8 mouse cellular contexts compared by ENCODE assay signal in the genomic region with DNA sequence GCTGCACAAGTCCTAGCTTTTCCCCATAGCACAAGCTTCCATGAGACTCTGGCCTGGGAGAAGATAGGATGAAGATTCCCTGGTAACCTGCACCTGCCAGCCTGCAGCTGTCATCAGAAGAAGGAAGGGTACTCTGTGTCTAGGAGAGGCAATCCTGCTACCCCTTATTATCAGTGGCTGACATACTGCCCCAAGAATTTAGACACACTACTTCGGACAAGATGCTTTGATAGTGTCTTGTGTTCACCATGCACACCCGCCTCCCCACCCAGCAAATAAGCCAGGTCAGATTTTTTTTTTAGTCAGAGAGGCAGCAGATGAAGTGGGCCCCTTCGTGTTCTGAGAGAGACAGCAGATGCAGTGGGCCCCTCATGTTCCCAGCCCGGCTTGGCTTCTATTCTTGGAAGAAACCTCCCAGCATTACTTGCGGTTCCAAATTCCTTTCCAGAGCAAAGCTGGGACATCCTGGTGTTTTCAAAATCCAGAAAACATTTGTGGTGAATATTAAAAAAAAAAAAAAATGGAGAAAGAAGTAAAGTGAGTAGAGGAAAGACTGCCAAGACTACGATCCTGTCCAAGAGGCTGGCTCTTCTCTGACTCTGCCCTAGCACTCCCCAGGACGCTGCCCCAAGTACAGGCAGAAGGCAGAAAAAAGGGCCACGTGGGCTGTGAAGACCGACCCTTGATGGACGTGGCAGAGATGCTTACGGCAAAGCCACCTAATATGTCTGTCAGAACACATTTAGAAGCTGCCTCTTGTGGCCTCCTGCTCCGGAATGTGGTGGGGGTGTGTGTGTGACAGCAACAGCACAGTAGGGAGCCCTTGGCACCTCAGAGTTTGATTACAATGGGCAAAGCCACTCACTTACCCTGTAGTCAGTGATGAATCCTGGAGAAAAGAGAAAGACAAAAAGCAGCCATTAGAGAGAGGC. TPM values are rescaled to one million over a fixed set of nuclear protein-coding genes. Genes with fewer than 3 reads are reported as not detected.
DNase-seq lines count a peak whose midpoint lies in the region; ATAC-seq and TF ChIP-seq lines count a peak whose summit lies in the region.

No protein-coding gene starts in this region.

- no peaks in the 10 kb centered on the region for H3K9me3 ChIP-seq in forebrain, embryonic 13.5 days (replicated peaks)
- no peaks in the 10 kb centered on the region for H3K9me3 ChIP-seq in forebrain, postnatal 0 days (ENCODE audit: low read length)
- H3K9me3 ChIP-seq in heart, embryonic 10.5 days: no peaks in the 10 kb centered on the region
- no peaks in the 10 kb centered on the region for H3K9me3 ChIP-seq in liver, embryonic 11.5 days (ENCODE audit: control insufficient read depth, low read length)

- no peak overlapping the region for H3K4me2 ChIP-seq in forebrain, embryonic 13.5 days
- no peak overlapping the region for H3K4me2 ChIP-seq in forebrain, postnatal 0 days (ENCODE audit: low read depth)
- H3K4me2 ChIP-seq in liver, embryonic 11.5 days: 0 out of 2 replicates have a peak overlapping the region, but pooled peaks have one; percentile 7

- 0 out of 2 replicates have a peak overlapping the region, but pooled peaks have one; percentile 25 for H3K27ac ChIP-seq in forebrain, embryonic 13.5 days
- no peak overlapping the region for H3K27ac ChIP-seq in forebrain, postnatal 0 days (ENCODE audit: low read depth, low read length)
- peak overlapping the region; percentile 98 for H3K27ac ChIP-seq in heart, embryonic 10.5 days
- no peak overlapping the region; the same call in 1 of the 2 replicates for H3K27ac ChIP-seq in liver, embryonic 11.5 days (ENCODE audit: low read depth, low read length)

- TF ChIP-seq CTCF in forebrain, postnatal 0 days (IDR thresholded peaks at IDR 0.05; ENCODE audit: low read depth): no peak

- ATAC-seq in forebrain, embryonic 13.5 days: no peak
- ATAC-seq in forebrain, postnatal 0 days: no peak
- peak; percentile 49 for ATAC-seq in liver, embryonic 11.5 days (replicated peaks; ENCODE audit: low FRiP score)

- H3K27me3 ChIP-seq in forebrain, embryonic 13.5 days: no peaks in the 10 kb centered on the region
- H3K27me3 ChIP-seq in forebrain, postnatal 0 days (ENCODE audit: insufficient read depth, low read length): no peaks in the 10 kb centered on the region
- H3K27me3 ChIP-seq in heart, embryonic 10.5 days (ENCODE audit: insufficient read depth, poor library complexity, severe bottlenecking): no peaks in the 10 kb centered on the region
- H3K27me3 ChIP-seq in liver, embryonic 11.5 days (replicated peaks; ENCODE audit: control insufficient read depth, insufficient read depth, low read length): peaks cover 2% of the 10 kb centered on the region; the same call in 1 of the 2 replicates

- H3K36me3 ChIP-seq in forebrain, embryonic 13.5 days (ENCODE audit: poor library complexity, severe bottlenecking): no peaks in the 10 kb centered on the region
- no peaks in the 10 kb centered on the region for H3K36me3 ChIP-seq in forebrain, postnatal 0 days (ENCODE audit: insufficient read depth)
- H3K36me3 ChIP-seq in heart, embryonic 10.5 days: no peaks in the 10 kb centered on the region
- no peaks in the 10 kb centered on the region for H3K36me3 ChIP-seq in liver, embryonic 11.5 days (ENCODE audit: control insufficient read depth, insufficient read depth, low read length)

- WGBS in forebrain, embryonic 13.5 days: 26% methylated on average over 12 of the region's 12 CpGs
- WGBS in forebrain, postnatal 0 days: 45% methylated on average over 12 of the region's 12 CpGs
- WGBS in heart, embryonic 10.5 days: 15% methylated on average over 12 of the region's 12 CpGs
- 37% methylated on average over 12 of the region's 12 CpGs for WGBS in liver, embryonic 11.5 days

- H3K4me3 ChIP-seq in forebrain, embryonic 13.5 days: no peak overlapping the region
- H3K4me3 ChIP-seq in forebrain, postnatal 0 days (ENCODE audit: low read depth, low read length): no peak overlapping the region
- H3K4me3 ChIP-seq in heart, embryonic 10.5 days: no peak overlapping the region
- H3K4me3 ChIP-seq in liver, embryonic 11.5 days (ENCODE audit: low read depth, low read length): no peak overlapping the region

- H3K9ac ChIP-seq in forebrain, embryonic 13.5 days: no peak overlapping the region
- H3K9ac ChIP-seq in forebrain, postnatal 0 days: no peak overlapping the region
- no peak overlapping the region for H3K9ac ChIP-seq in liver, embryonic 11.5 days (ENCODE audit: low read depth, low read length)

- peaks cover 58% of the 10 kb centered on the region for H3K4me1 ChIP-seq in forebrain, embryonic 13.5 days
- H3K4me1 ChIP-seq in forebrain, postnatal 0 days (ENCODE audit: insufficient read depth): peaks cover 9% of the 10 kb centered on the region
- H3K4me1 ChIP-seq in heart, embryonic 10.5 days: peaks cover 85% of the 10 kb centered on the region
- peaks cover 56% of the 10 kb centered on the region for H3K4me1 ChIP-seq in liver, embryonic 11.5 days (replicated peaks; ENCODE audit: control insufficient read depth, insufficient read depth, low read length)

- DNase-seq in forebrain, postnatal 0 days: no peak
- peak; percentile 41 for DNase-seq in ES-CJ7 (ENCODE audit: low read depth, low spot score)
- peak; percentile 94 for DNase-seq in heart, embryonic 10.5 days (ENCODE audit: low spot score)
- no peak for DNase-seq in liver, embryonic 11.5 days (ENCODE audit: low spot score)
- no peak for DNase-seq in MN1 (ENCODE audit: low spot score)
- DNase-seq in frontal cortex, postnatal 14 days (ENCODE audit: low spot score in 2 of 2): no peak
- DNase-seq in thymus, postnatal 10 days (ENCODE audit: low spot score in 2 of 2): no peak

RNA-seq across cellular contexts. Expression of gene Fignl1, which starts 15.5 kb away (rescaled TPM):
- 51.5 and 55.5 TPM in 2 replicates for polyA plus RNA-seq in forebrain, embryonic 13.5 days (2015; fragmentation: Nextera tagmentation; extraction: Ambion mirVana)
- 4.8 and 7.8 TPM in 2 replicates for total RNA-seq in forebrain, postnatal 0 days (2014; rRNA removed)
- polyA plus RNA-seq in forebrain, postnatal 0 days (2015; fragmentation: Nextera tagmentation; extraction: Ambion mirVana): 4.4 and 4.9 TPM in 2 replicates
- polyA plus RNA-seq in heart, embryonic 10.5 days (2016; fragmentation: Nextera tagmentation; extraction: Ambion mirVana): 94.9 and 96.4 TPM in 2 replicates
- 122 and 151 TPM in 2 replicates for polyA plus RNA-seq in liver, embryonic 11.5 days (2014; fragmentation: Nextera tagmentation; extraction: Ambion mirVana)

Comparison
In these comparisons a context has a peak if more than half of its experiments do, and no peak if none do; other contexts are left out.
1. H3K27ac ChIP-seq: peak in forebrain, embryonic 13.5 days (single experiment) and heart, embryonic 10.5 days (single experiment); none in forebrain, postnatal 0 days (single experiment) and liver, embryonic 11.5 days (single experiment).
2. DNase-seq: peak in ES-CJ7 (single experiment) and heart, embryonic 10.5 days (single experiment); none in forebrain, postnatal 0 days (single experiment), liver, embryonic 11.5 days (single experiment), MN1 (single experiment), frontal cortex, postnatal 14 days (0 of 2) and thymus, postnatal 10 days (0 of 2).